In genomic region chr1:185939914-185940313, GRCm38 (mm10) we compare ENCODE assay signal across 26 mouse cellular contexts.
DNase-seq lines count a peak whose midpoint lies in the region; ATAC-seq lines count a peak whose summit lies in the region.
"Had no signal": no experiment of that assay in that cellular context is flagged by ENCODE, and none has a peak within 500 bp of the region (broad histone marks: within the 10 kb centered on the region; RNA-seq: fewer than 3 reads in every experiment).

No protein-coding gene starts in this region.

- 85% methylated on average over 3 of the region's 3 CpGs for WGBS in forebrain, embryonic 10.5 days
- WGBS in forebrain, embryonic 12.5 days: 59% methylated on average over 3 of the region's 3 CpGs
- WGBS in lung, embryonic 16.5 days: 55% methylated on average over 3 of the region's 3 CpGs

- H3K27me3 ChIP-seq in forebrain, embryonic 10.5 days (ENCODE audit: poor library complexity, severe bottlenecking): no peaks in the 10 kb centered on the region
- no peaks in the 10 kb centered on the region for H3K27me3 ChIP-seq in forebrain, embryonic 12.5 days
- no peaks in the 10 kb centered on the region for H3K27me3 ChIP-seq in lung, embryonic 16.5 days (ENCODE audit: control insufficient read depth, insufficient read depth, low read depth, low read length)
- H3K27me3 ChIP-seq: CH12.LX; hindbrain, embryonic 12.5 days; hindbrain, embryonic 15.5 days had no signal

- no peak for ATAC-seq in forebrain, embryonic 12.5 days (ENCODE audit: low FRiP score)
- peak; percentile 66 for ATAC-seq in lung, embryonic 16.5 days (ENCODE audit: low read depth)
- no peak for ATAC-seq in cerebellum, adult (ENCODE audit: insufficient number of reproducible peaks, low FRiP score, low TSS enrichment)
- ATAC-seq: forebrain, embryonic 14.5 days; forebrain, postnatal 0 days had no signal

- H3K4me2 ChIP-seq in forebrain, embryonic 12.5 days: no peak overlapping the region
- no peak overlapping the region for H3K4me2 ChIP-seq in lung, embryonic 16.5 days (ENCODE audit: low read depth, low read length)
- H3K4me2 ChIP-seq: embryonic facial prominence, embryonic 13.5 days; heart, embryonic 11.5 days; hindbrain, embryonic 12.5 days; hindbrain, embryonic 15.5 days had no signal

- H3K27ac ChIP-seq in forebrain, embryonic 10.5 days: no peak overlapping the region
- no peak overlapping the region for H3K27ac ChIP-seq in forebrain, embryonic 12.5 days
- H3K27ac ChIP-seq in lung, embryonic 16.5 days (ENCODE audit: low read length): no peak overlapping the region
- H3K27ac ChIP-seq: embryonic facial prominence, embryonic 13.5 days; gastrocnemius, adult 2 months; heart, adult 2 months; hindbrain, embryonic 12.5 days; hindbrain, embryonic 15.5 days had no signal

- no peaks in the 10 kb centered on the region for H3K4me1 ChIP-seq in forebrain, embryonic 10.5 days
- no peaks in the 10 kb centered on the region for H3K4me1 ChIP-seq in forebrain, embryonic 12.5 days
- H3K4me1 ChIP-seq in lung, embryonic 16.5 days (replicated peaks; ENCODE audit: control insufficient read depth, insufficient read depth, low read length): no peaks in the 10 kb centered on the region
- H3K4me1 ChIP-seq: hindbrain, embryonic 12.5 days; hindbrain, embryonic 15.5 days had no signal

- peak; percentile 11 for DNase-seq in forebrain, embryonic 10.5 days (ENCODE audit: extremely low spot score, low spot score)
- DNase-seq in lung, adult 18-20 months: peak; percentile 47 to 55
- no peak for DNase-seq in lung, postnatal 14 days
- DNase-seq in lung, postnatal 36 days: peak; percentile 56
- no peak for DNase-seq in left cerebral cortex, adult 8-10 months (ENCODE audit: low spot score in 2 of 2)
- DNase-seq: adrenal gland, adult 8-10 months; adrenal gland, postnatal 25 days; B cell, adult 2 months; cerebellum, adult 18-20 months; cerebellum, adult 9-10 months; cerebellum, postnatal 14 days; forebrain, postnatal 0 days; gastrocnemius, adult 2 months; gastrocnemius, postnatal 14 days; heart, adult 2 months had no signal

- H3K36me3 ChIP-seq in forebrain, embryonic 10.5 days (replicated peaks): no peaks in the 10 kb centered on the region
- no peaks in the 10 kb centered on the region for H3K36me3 ChIP-seq in forebrain, embryonic 12.5 days (replicated peaks)
- H3K36me3 ChIP-seq in lung, embryonic 16.5 days (ENCODE audit: control insufficient read depth, insufficient read depth, low read length): no peaks in the 10 kb centered on the region
- H3K36me3 ChIP-seq: embryonic facial prominence, embryonic 13.5 days; G1E; hindbrain, embryonic 12.5 days; hindbrain, embryonic 15.5 days had no signal

- no peak overlapping the region for H3K9ac ChIP-seq in forebrain, embryonic 12.5 days
- H3K9ac ChIP-seq in lung, embryonic 16.5 days (ENCODE audit: low read length): no peak overlapping the region
- H3K9ac ChIP-seq: embryonic facial prominence, embryonic 13.5 days; forebrain, postnatal 0 days; hindbrain, embryonic 12.5 days; hindbrain, embryonic 15.5 days had no signal

- H3K9me3 ChIP-seq in forebrain, embryonic 10.5 days: no peaks in the 10 kb centered on the region
- no peaks in the 10 kb centered on the region for H3K9me3 ChIP-seq in forebrain, embryonic 12.5 days
- no peaks in the 10 kb centered on the region for H3K9me3 ChIP-seq in lung, embryonic 16.5 days (ENCODE audit: control insufficient read depth, low read length)
- H3K9me3 ChIP-seq: embryonic facial prominence, embryonic 13.5 days; hindbrain, embryonic 12.5 days; hindbrain, embryonic 15.5 days had no signal

- H3K4me3 ChIP-seq in forebrain, embryonic 10.5 days: no peak overlapping the region
- no peak overlapping the region for H3K4me3 ChIP-seq in forebrain, embryonic 12.5 days (replicated peaks)
- no peak overlapping the region for H3K4me3 ChIP-seq in lung, embryonic 16.5 days (ENCODE audit: low read length)
- H3K4me3 ChIP-seq: embryonic facial prominence, embryonic 13.5 days; erythroblast, embryonic 14.5 days; gastrocnemius, adult 2 months; heart, adult 2 months; hindbrain, embryonic 12.5 days; hindbrain, embryonic 15.5 days had no signal

Comparison
In these comparisons a context has a peak if more than half of its experiments do, and no peak if none do; other contexts are left out.
1. DNase-seq: peak in forebrain, embryonic 10.5 days (single experiment), lung, adult 18-20 months (2 of 2) and lung, postnatal 36 days (single experiment); none in lung, postnatal 14 days (single experiment) and left cerebral cortex, adult 8-10 months (0 of 2).